Mouse (Mus musculus): ENCODE data around the gene Tagln2. TPM values are rescaled to one million over a fixed set of nuclear protein-coding genes. Genes with fewer than 3 reads are reported as not detected.

Gene Tagln2
- polyA plus RNA-seq, 1 experiment from 2014 or later = 662 TPM

DNA sequence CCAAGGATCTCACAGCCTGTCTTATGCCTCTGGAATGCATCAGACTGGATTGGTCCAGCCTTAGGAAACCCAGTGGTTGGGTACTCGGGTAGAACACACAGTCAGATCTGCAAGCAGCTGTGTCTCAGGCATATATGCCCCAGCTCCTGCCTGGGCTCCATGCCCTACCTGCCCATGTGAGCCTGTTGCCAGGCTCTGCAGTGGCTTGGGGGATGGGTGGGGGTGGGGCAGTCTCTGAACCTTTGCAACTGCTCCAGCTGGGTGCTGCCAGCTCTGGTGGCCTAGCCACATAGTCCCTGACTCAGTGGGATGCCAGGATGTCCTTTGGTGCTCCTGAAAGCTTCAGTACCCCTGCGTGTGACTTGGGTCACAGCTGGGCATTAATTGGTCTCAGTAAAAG is 49.5 kb downstream of the Tagln2 start:
- H3K9ac ChIP-seq (ENCODE audit: low read length) = no peak overlapping the region
- H3K4me3 ChIP-seq (ENCODE audit: low read length) = peak overlapping the region; percentile 51
- WGBS = 24% methylated on average over 2 of the region's 2 CpGs

GRCm38 (mm10) chr1:172549717-172550116 is 49.9 kb downstream of the Tagln2 start:
- Histone ChIP-seq H3K27me3 (ENCODE audit: control insufficient read depth, insufficient read depth, low read depth, low read length) (no peaks in the 10 kb centered on the region), H3K9ac (ENCODE audit: low read length) (peak overlapping the region; percentile 49), H3K4me2 (ENCODE audit: low read depth, low read length) (peak overlapping the region; percentile 61), H3K4me3 (ENCODE audit: low read length) (peak overlapping the region; percentile 51), H3K4me1 (replicated peaks; ENCODE audit: control insufficient read depth, insufficient read depth, low read length) (peaks cover 10% of the 10 kb centered on the region; the same call in 1 of the 2 replicates), H3K27ac (ENCODE audit: low read length) (peak overlapping the region; percentile 33), H3K9me3 (ENCODE audit: control insufficient read depth, low read length) (no peaks in the 10 kb centered on the region), H3K36me3 (ENCODE audit: control insufficient read depth, insufficient read depth, low read length) (no peaks in the 10 kb centered on the region)
- ATAC-seq (ENCODE audit: low read depth) = no peak
- WGBS = 1% methylated on average over 8 of the region's 8 CpGs

More for the DNA sequence above, 49.5 kb downstream of the Tagln2 start:
- peaks cover 10% of the 10 kb centered on the region; the same call in 1 of the 2 replicates for H3K4me1 ChIP-seq (replicated peaks; ENCODE audit: control insufficient read depth, insufficient read depth, low read length)
- H3K27ac ChIP-seq (ENCODE audit: low read length) = no peak overlapping the region
- H3K36me3 ChIP-seq (ENCODE audit: control insufficient read depth, insufficient read depth, low read length) = no peaks in the 10 kb centered on the region
- no peaks in the 10 kb centered on the region for H3K9me3 ChIP-seq (ENCODE audit: control insufficient read depth, low read length)
- H3K27me3 ChIP-seq (ENCODE audit: control insufficient read depth, insufficient read depth, low read depth, low read length) = no peaks in the 10 kb centered on the region
- 0 out of 2 replicates have a peak, but pooled peaks have one; percentile 23 for ATAC-seq (ENCODE audit: low read depth)
- H3K4me2 ChIP-seq (ENCODE audit: low read depth, low read length) = peak overlapping the region; percentile 61

DNA sequence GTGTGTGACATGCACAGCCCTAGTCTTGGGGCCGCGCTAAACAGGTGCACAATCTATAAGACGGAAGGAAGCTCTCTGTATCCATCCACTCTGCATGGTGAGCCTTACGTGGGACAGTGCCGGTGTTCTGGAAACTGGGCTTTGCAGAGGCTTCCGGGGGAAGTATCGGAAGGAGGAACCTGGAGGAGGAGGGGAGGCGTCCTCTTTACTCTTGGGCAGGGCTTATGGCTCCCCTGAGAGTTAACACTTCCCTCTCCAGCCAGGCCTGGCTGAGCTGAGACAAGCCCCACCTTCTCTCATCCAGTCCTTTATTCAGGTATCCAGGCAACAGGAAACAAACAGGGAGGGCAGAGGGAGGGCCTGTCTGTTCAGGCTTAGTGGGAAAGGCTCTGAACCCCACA is 50.7 kb downstream of the Tagln2 start:
- H3K27me3 ChIP-seq (ENCODE audit: control insufficient read depth, insufficient read depth, low read depth, low read length) = no peaks in the 10 kb centered on the region
- under 1% methylated on average over 8 of the region's 8 CpGs for WGBS
- H3K4me2 ChIP-seq (ENCODE audit: low read depth, low read length) = peak overlapping the region; percentile 61
- H3K9me3 ChIP-seq (ENCODE audit: control insufficient read depth, low read length) = no peaks in the 10 kb centered on the region
- H3K4me1 ChIP-seq (replicated peaks; ENCODE audit: control insufficient read depth, insufficient read depth, low read length) = peaks cover 10% of the 10 kb centered on the region; the same call in 1 of the 2 replicates
- peak overlapping the region; percentile 51 for H3K4me3 ChIP-seq (ENCODE audit: low read length)
- H3K36me3 ChIP-seq (ENCODE audit: control insufficient read depth, insufficient read depth, low read length) = no peaks in the 10 kb centered on the region
- ATAC-seq (ENCODE audit: low read depth) = peak; percentile 88
- peak overlapping the region; percentile 33 for H3K27ac ChIP-seq (ENCODE audit: low read length)
- H3K9ac ChIP-seq (ENCODE audit: low read length) = peak overlapping the region; percentile 49

DNA sequence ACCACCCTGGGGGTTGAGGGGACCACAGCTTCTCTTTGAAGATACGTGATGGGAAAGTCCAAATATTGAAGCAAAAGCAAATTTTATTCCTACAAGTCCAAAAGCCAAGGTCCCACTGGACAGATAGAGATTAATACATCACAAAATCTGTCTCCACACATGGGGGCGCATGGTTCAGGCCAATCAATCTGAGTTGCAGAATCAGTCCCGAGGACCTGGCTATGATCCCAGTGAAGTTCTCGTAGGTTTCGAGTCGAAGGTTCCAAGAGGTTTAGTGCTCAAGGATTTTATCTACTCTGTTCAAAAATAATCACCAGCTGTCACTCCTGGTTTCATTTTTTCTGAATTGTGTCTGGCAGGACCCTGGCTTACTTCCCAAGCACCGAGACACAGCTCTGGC is 51.2 kb downstream of the Tagln2 start:
- Histone ChIP-seq H3K27ac (ENCODE audit: low read length) (no peak overlapping the region; the same call in 1 of the 2 replicates), H3K4me3 (ENCODE audit: low read length) (no peak overlapping the region; the same call in 1 of the 2 replicates)
- 21% methylated on average over 7 of the region's 7 CpGs for WGBS

GRCm38 (mm10) chr1:172552623-172553022 is 52.8 kb downstream of the Tagln2 start:
- Histone ChIP-seq H3K27ac (ENCODE audit: low read length) (peak overlapping the region; percentile 48), H3K9ac (ENCODE audit: low read length) (no peak overlapping the region), H3K4me3 (ENCODE audit: low read length) (no peak overlapping the region), H3K27me3 (ENCODE audit: control insufficient read depth, insufficient read depth, low read depth, low read length) (no peaks in the 10 kb centered on the region), H3K9me3 (ENCODE audit: control insufficient read depth, low read length) (no peaks in the 10 kb centered on the region), H3K36me3 (ENCODE audit: control insufficient read depth, insufficient read depth, low read length) (no peaks in the 10 kb centered on the region), H3K4me2 (ENCODE audit: low read depth, low read length) (no peak overlapping the region), H3K4me1 (replicated peaks; ENCODE audit: control insufficient read depth, insufficient read depth, low read length) (peaks cover 10% of the 10 kb centered on the region; the same call in 1 of the 2 replicates)
- ATAC-seq (ENCODE audit: low read depth) = peak; percentile 23; the same call in 1 of the 2 replicates
- WGBS = 54% methylated on average over 1 of the region's 1 CpGs

More for the DNA sequence above, 51.2 kb downstream of the Tagln2 start:
- Histone ChIP-seq H3K9me3 (ENCODE audit: control insufficient read depth, low read length) (no peaks in the 10 kb centered on the region), H3K4me1 (replicated peaks; ENCODE audit: control insufficient read depth, insufficient read depth, low read length) (peaks cover 10% of the 10 kb centered on the region; the same call in 1 of the 2 replicates), H3K27me3 (ENCODE audit: control insufficient read depth, insufficient read depth, low read depth, low read length) (no peaks in the 10 kb centered on the region), H3K9ac (ENCODE audit: low read length) (no peak overlapping the region; the same call in 1 of the 2 replicates), H3K4me2 (ENCODE audit: low read depth, low read length) (peak overlapping the region; percentile 61), H3K36me3 (ENCODE audit: control insufficient read depth, insufficient read depth, low read length) (no peaks in the 10 kb centered on the region)
- ATAC-seq (ENCODE audit: low read depth) = no peak

- H3K27me3 ChIP-seq (ENCODE audit: control insufficient read depth, insufficient read depth, low read depth, low read length) = peaks cover under 1% of the 10 kb centered on the region
- no peak for ATAC-seq (ENCODE audit: low read depth)
- H3K27ac ChIP-seq (ENCODE audit: low read length) = no peak within 1 kb of the TSS
- H3K4me3 ChIP-seq (ENCODE audit: low read length) = no peak within 1 kb of the TSS
- no peaks in the 10 kb centered on the region for H3K36me3 ChIP-seq (ENCODE audit: control insufficient read depth, insufficient read depth, low read length)
- peaks cover 7% of the 10 kb centered on the region; the same call in 1 of the 2 replicates for H3K4me1 ChIP-seq (replicated peaks; ENCODE audit: control insufficient read depth, insufficient read depth, low read length)
- no peak within 1 kb of the TSS for H3K4me2 ChIP-seq (ENCODE audit: low read depth, low read length)
- 69% methylated on average over 11 of the region's 11 CpGs for WGBS
- no peaks in the 10 kb centered on the region for H3K9me3 ChIP-seq (ENCODE audit: control insufficient read depth, low read length)
- H3K9ac ChIP-seq (ENCODE audit: low read length) = no peak within 1 kb of the TSS
Measured at GRCm38 (mm10) chr1:172555638-172556037, 55.8 kb downstream of the Tagln2 start, which contains the start of gene Vsig8. TSS of gene Vsig8 (plus strand) at chr1:172555938.

Other genes starting within 250 kb of the Tagln2 start
- gene Atp1a4, start 241.6 kb upstream of the Tagln2 start, polyA plus RNA-seq (2015; fragmentation: Nextera tagmentation; extraction: Ambion mirVana) = not detected in 2 replicates
- 42.5 and 46.0 TPM in 2 replicates for gene Igsf8, start 238.4 kb upstream of the Tagln2 start, polyA plus RNA-seq (2015; fragmentation: Nextera tagmentation; extraction: Ambion mirVana)
- 6.2 and 6.7 TPM in 2 replicates for gene Atp1a2, start 202.0 kb upstream of the Tagln2 start, polyA plus RNA-seq (2015; fragmentation: Nextera tagmentation; extraction: Ambion mirVana)
- not detected in 2 replicates for gene Kcnj9, start 170.7 kb upstream of the Tagln2 start, polyA plus RNA-seq (2015; fragmentation: Nextera tagmentation; extraction: Ambion mirVana)
- 0.15 and 0.20 TPM in 2 replicates for gene Kcnj10, start 158.8 kb upstream of the Tagln2 start, polyA plus RNA-seq (2015; fragmentation: Nextera tagmentation; extraction: Ambion mirVana)
- gene Pigm, start 123.5 kb upstream of the Tagln2 start, polyA plus RNA-seq (2015; fragmentation: Nextera tagmentation; extraction: Ambion mirVana) = 5.0 and 6.2 TPM in 2 replicates
- 0.57 and 0.64 TPM in 2 replicates for gene Slamf9, start 24.7 kb upstream of the Tagln2 start, polyA plus RNA-seq (2015; fragmentation: Nextera tagmentation; extraction: Ambion mirVana)
- gene Igsf9, start 18.3 kb upstream of the Tagln2 start, polyA plus RNA-seq (2015; fragmentation: Nextera tagmentation; extraction: Ambion mirVana) = 17.4 and 20.4 TPM in 2 replicates
- gene Cfap45, start 20.8 kb downstream of the Tagln2 start, polyA plus RNA-seq (2015; fragmentation: Nextera tagmentation; extraction: Ambion mirVana) = 15.4 and 19.2 TPM in 2 replicates
- 0.11 and 0.34 TPM in 2 replicates for gene Vsig8, start 55.9 kb downstream of the Tagln2 start, polyA plus RNA-seq (2015; fragmentation: Nextera tagmentation; extraction: Ambion mirVana)
- 0.21 TPM in 1 of 2 replicates, not detected in the other for gene Slamf8, start 90.5 kb downstream of the Tagln2 start, polyA plus RNA-seq (2015; fragmentation: Nextera tagmentation; extraction: Ambion mirVana)
- not detected in 2 replicates for gene Fcrl6, start 102.5 kb downstream of the Tagln2 start, polyA plus RNA-seq (2015; fragmentation: Nextera tagmentation; extraction: Ambion mirVana)
- gene Dusp23, start 132.9 kb downstream of the Tagln2 start, polyA plus RNA-seq (2015; fragmentation: Nextera tagmentation; extraction: Ambion mirVana) = 13.5 and 13.7 TPM in 2 replicates
- gene Crp, start 198.0 kb downstream of the Tagln2 start, polyA plus RNA-seq (2015; fragmentation: Nextera tagmentation; extraction: Ambion mirVana) = 0.14 and 1.0 TPM in 2 replicates

Data from lung, embryonic 16.5 days (tissue).